Mouse (Mus musculus) intestine, embryonic 14.5 days (tissue): ENCODE measurements around the gene Gm8356. TPM values are rescaled to one million over a fixed set of nuclear protein-coding genes. Genes with fewer than 3 reads are reported as not detected.
"Not testable (repeated sequence)": the region's sequence is repeated elsewhere in the genome, so short reads cannot be mapped to it uniquely, and the experiment has no call there.

Source experiments
- ATAC-seq: fragments of 200-750 bp; cut with Nextera tagmentation; replicated peaks from 2 replicates; pipeline ENCODE4 v1.8.0; 2017; ENCODE audit warnings: low read depth, moderate number of reproducible peaks, moderate TSS enrichment, moderate library complexity; ENCODE audit not compliant: low FRiP score, low TSS enrichment
- DNase-seq: peaks from one replicate; pipeline ENCODE4 v3.0.0-alpha.2; 2018; ENCODE audit warnings: low spot score
- H3K27ac ChIP-seq: fragments of 300-500 bp; sonication (generic); 2 replicates; pipeline ENCODE4 v1.5.1; 2014; ENCODE audit warnings: low read depth, mild to moderate bottlenecking, control low read depth
- H3K27me3 ChIP-seq: fragments of 300-500 bp; sonication (generic); replicated peaks from 2 replicates; pipeline ENCODE4 v1.6.1; 2014; ENCODE audit warnings: low read length, control low read depth; ENCODE audit not compliant: control insufficient read depth, insufficient read depth
- H3K36me3 ChIP-seq: fragments of 300-500 bp; sonication (generic); 2 replicates; pipeline ENCODE4 v1.6.1; 2014; ENCODE audit warnings: low read length, control low read depth; ENCODE audit not compliant: control insufficient read depth, insufficient read depth
- H3K4me1 ChIP-seq: fragments of 300-500 bp; sonication (generic); replicated peaks from 2 replicates; pipeline ENCODE4 v1.6.1; 2014; ENCODE audit warnings: low read length, control low read depth, mixed read lengths; ENCODE audit not compliant: control insufficient read depth, insufficient read depth
- H3K4me2 ChIP-seq: fragments of 300-500 bp; sonication (generic); 2 replicates; pipeline ENCODE4 v1.6.1; 2014; ENCODE audit warnings: low read length
- H3K4me3 ChIP-seq: fragments of 300-500 bp; sonication (generic); 2 replicates; pipeline ENCODE4 v1.5.1; 2014; ENCODE audit warnings: low read depth, low read length, control low read depth, mixed read lengths
- H3K9ac ChIP-seq: fragments of 300-500 bp; sonication (generic); 2 replicates; pipeline ENCODE4 v1.6.1; 2014; ENCODE audit warnings: mild to moderate bottlenecking, low read length
- H3K9me3 ChIP-seq: fragments of 300-500 bp; sonication (generic); 2 replicates; pipeline ENCODE4 v1.6.1; 2016; ENCODE audit warnings: low read length, control low read depth; ENCODE audit not compliant: control insufficient read depth
- WGBS: fragments of 180-500 bp; shearing (Covaris S2); extraction: QIAGEN DNeasy Blood & Tissue Kit; methylation state at CpG from one replicate; pipeline ENCODE4 v1.1.7; 2014; 5-methylcytosine and 5-hydroxymethylcytosine counted together
- polyA plus RNA-seq: library from polyadenylated mRNA; unstranded; fragments of >200 nt; fragmentation: Nextera tagmentation; extraction: Ambion mirVana; gene quantifications from 2 replicates; pipeline ENCODE4 v1.2.1, GENCODE M21; 2014

The Gm8356 gene
- polyA plus RNA-seq, result not detected in 2 replicates

GRCm38 (mm10) chr14:6537190-6537589, at the start of gene Gm8356:
Gene Gm8356 (minus strand): TSS chr14:6537290.
- H3K9me3 ChIP-seq, H3K36me3 ChIP-seq, H3K4me3 ChIP-seq, H3K9ac ChIP-seq, H3K27ac ChIP-seq, ATAC-seq, H3K4me1 ChIP-seq, H3K4me2 ChIP-seq, DNase-seq, H3K27me3 ChIP-seq: not testable (repeated sequence)
- no CpG with 5 or more reads among the region's 2 CpGs for WGBS

GRCm38 (mm10) chr14:6486331-6486730, 50.8 kb downstream of the Gm8356 start:
- not testable (repeated sequence) for H3K9ac ChIP-seq, H3K9me3 ChIP-seq, DNase-seq, H3K4me2 ChIP-seq, H3K4me1 ChIP-seq, H3K27ac ChIP-seq, H3K27me3 ChIP-seq, H3K36me3 ChIP-seq, ATAC-seq, H3K4me3 ChIP-seq
- 47% methylated on average over 1 of the region's 1 CpGs for WGBS

- not testable (repeated sequence) for ATAC-seq, H3K4me2 ChIP-seq, H3K9me3 ChIP-seq, H3K9ac ChIP-seq, H3K27ac ChIP-seq, H3K4me1 ChIP-seq, DNase-seq, H3K4me3 ChIP-seq, H3K27me3 ChIP-seq, H3K36me3 ChIP-seq
- no CpG with 5 or more reads among the region's 1 CpGs for WGBS
Measured at GRCm38 (mm10) chr14:6485541-6485940, 51.5 kb downstream of the Gm8356 start.

- H3K4me2 ChIP-seq, H3K9ac ChIP-seq, ATAC-seq, H3K4me3 ChIP-seq, H3K4me1 ChIP-seq, H3K9me3 ChIP-seq, H3K36me3 ChIP-seq, H3K27me3 ChIP-seq, H3K27ac ChIP-seq, DNase-seq: not testable (repeated sequence)
- 69% methylated on average over 7 of the region's 8 CpGs for WGBS
Measured at GRCm38 (mm10) chr14:6482126-6482525, 55.0 kb downstream of the Gm8356 start.

Other genes with a start within 250 kb of the Gm8356 start
- gene Gm21103, start 232.4 kb downstream of the Gm8356 start, polyA plus RNA-seq, result not detected in 2 replicates
- gene Gm3618, start 193.6 kb downstream of the Gm8356 start, polyA plus RNA-seq, result not detected in 2 replicates
- gene Gm16440, start 147.0 kb downstream of the Gm8356 start, polyA plus RNA-seq, result not detected in 2 replicates
- 0.39 and 0.95 TPM in 2 replicates for gene Gm3591, start 124.8 kb downstream of the Gm8356 start, polyA plus RNA-seq
- not detected in 2 replicates for gene Gm3594, start 92.7 kb downstream of the Gm8356 start, polyA plus RNA-seq
- gene Gm3629, start 53.3 kb upstream of the Gm8356 start, polyA plus RNA-seq, result 0.91 TPM in 1 of 2 replicates, not detected in the other
- gene Gm3460, start 85.1 kb upstream of the Gm8356 start, polyA plus RNA-seq, result not detected in 2 replicates
- gene Gm10251, start 146.9 kb upstream of the Gm8356 start, polyA plus RNA-seq, result not detected in 2 replicates
- gene Gm8050, start 183.0 kb upstream of the Gm8356 start, polyA plus RNA-seq, result not detected in 2 replicates
- 5.6 and 5.8 TPM in 2 replicates for gene Gm3636, start 205.0 kb upstream of the Gm8356 start, polyA plus RNA-seq
- gene Gm8362, start 237.1 kb upstream of the Gm8356 start, polyA plus RNA-seq, result not detected in 2 replicates